Mouse (Mus musculus) layer of hippocampus, postnatal 14 days (tissue): ENCODE data around the gene Kcnk6. TPM values are rescaled to one million over a fixed set of nuclear protein-coding genes. Genes with fewer than 3 reads are reported as not detected.
A peak's percentile ranks its signal among the peaks of the same experiment; 100 is the strongest.
"Not testable (repeated sequence)": the region's sequence is repeated elsewhere in the genome, so short reads cannot be mapped to it uniquely, and the experiment has no call there.

ENCODE experiments used
- DNase-seq, 2 experiments: peaks; one replicate each; pipeline ENCODE4 v3.0.0; 2021 to 2022; ENCODE audit warnings: low spot score in 2 of 2, mixed read lengths in 1 of 2
- total RNA-seq, 2 experiments: library from RNA; stranded (reverse); gene quantifications; 2 replicates each; pipeline ENCODE4 v1.2.3; 2021

Kcnk6 gene
- total RNA-seq, 2 experiments from 2014 or later, result 2.9 to 3.8 TPM

DNA sequence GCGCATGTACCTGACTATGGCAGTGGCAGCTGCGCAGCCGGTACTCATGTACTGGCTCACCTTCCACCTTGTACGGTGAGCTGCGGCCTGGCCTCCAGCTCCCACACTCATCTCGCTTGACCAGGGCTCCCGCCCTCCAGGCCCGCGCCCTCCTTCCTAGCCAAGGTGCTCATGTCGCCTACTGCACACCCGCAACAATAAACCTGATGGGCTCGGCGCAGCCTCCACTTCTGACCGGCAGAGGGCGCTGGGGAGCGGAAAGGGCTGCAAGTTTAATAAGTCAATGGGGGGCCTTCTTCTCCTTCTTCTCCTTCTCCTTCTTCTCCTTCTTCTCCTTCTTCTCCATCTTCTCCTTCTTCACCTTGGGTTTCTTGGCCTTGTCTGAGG lies 15.0 kb upstream of the Kcnk6 start:
- DNase-seq, result peak; percentile 66 to 70

DNA sequence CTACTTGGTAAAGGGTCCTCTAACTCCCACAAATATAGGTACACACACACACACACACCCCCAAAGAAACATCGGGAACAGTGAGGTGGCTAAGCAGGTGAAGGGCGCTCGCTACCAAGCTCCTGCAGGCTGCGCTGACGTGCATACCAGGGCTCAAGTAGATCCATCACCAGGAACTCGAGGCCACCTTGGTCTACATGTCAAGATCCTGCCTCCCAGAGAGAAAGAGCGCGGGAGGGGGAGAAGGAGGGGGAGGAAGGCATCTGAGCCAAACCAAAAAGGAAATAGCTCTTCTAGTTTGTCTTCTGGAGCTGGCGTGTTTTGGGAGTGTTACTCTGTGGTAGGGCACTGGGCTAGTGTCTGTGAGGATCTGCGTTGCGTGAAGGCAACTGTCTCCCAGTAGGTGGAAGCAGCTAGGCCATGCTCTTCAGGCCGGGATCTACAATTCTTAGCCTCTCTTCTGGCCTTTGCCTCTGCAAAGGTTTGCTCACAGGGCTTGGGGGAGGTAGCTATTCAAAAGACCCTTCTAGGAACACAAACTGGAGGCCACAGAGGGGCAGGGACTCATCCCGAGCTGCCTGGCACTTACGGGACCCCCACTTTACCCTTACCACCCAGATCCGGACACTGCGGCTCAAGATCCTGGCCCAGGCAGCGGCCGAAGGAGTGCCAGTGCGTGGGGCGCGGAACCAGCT lies 14.5 kb upstream of the Kcnk6 start:
- DNase-seq, result no peak

DNA sequence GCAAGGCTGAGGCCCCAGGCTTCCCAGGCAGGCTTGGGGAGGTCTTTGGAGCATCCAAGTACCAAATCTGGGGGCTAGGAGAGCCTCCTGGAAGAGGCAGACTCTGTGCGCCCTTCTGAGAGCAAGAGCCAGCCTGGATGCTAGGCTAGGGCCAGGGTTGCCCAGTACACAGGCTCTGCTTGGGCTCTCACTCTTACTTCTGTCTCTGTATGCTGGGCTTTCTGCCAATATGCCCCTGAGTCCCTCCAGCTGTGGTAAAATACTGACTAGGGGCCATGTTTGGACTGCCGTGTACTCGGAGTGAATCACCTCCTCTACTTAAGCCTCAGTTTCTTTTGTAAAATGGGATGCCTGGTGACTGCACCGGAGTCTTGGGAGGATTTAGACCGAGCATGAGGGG lies 13.7 kb upstream of the Kcnk6 start:
- DNase-seq, result no peak

DNA sequence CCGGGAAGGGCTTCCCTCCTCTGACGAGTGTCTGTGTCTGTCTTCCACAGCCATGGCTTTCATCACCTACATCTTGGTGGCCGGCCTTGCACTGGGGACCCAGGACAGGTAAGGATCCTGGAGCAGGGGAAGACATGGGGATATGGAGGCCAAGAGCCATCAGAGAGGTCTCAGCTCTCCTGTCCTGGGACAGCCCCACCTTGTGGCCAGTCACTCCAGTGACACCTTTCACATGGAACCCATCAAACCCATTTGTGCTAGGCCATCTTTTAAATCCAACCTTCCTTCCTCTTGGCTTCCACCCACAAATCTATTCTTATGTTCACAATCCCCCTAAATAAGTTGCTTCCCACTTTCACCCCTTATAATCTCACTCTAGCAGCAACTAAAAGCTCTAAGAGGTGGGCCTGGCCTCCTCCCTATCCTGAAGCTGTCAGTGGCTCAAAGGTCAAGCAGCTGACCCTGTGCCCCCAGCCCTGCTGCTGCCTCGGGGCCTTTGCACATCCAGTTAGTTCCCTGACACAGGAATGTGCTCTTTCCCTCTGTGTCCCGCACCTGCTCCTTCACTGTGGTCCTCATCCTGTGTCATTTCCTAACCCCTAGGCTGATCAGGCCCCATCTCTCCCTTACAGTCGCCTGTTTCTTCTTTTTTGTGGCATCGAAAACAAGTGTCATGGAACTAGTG lies 12.6 kb upstream of the Kcnk6 start:
- DNase-seq, result no peak

DNA sequence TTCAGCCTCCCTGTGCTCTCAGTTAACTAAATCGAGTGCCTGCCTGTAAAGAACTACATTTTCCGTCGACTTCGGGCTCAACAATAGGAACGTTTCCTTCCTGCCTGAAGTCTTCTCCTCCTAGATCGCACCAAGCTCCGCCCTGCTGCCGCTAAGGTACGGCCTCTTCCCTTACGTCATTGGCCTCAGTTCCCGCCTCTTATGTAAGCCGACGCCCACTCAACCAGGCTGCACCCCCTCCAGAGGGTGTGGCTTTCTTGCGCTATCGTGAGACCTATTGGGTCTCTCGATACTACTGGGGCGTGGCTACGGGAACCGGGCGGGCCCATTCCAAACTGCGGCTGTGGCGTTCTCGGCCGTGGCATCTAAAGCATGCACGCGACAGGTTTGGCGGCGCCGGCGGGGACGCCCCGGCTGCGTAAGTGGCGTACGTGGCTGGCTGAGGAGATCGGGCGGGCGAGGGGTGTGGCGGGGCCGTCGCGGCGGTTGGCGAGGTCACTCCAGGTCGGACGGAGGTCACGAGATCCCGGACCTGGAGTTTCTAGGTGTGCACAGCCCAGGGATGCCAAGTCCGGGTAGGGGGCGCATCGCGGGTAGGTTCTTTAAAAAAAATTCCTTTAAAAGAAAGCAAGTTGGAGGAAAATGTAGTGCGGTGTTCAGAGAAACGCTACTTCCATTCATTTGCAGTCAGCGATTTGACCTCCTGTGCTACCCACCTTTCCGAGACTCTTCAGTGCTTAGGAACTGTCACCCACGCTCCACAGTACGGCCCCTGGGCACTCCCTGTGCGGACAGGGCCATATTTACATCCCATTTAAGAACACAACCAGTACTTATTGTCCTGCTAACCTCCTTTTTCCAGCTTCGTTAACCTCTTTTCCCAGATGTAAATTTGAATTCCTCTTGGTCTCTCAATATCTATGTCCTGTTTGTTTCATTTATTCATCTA lies 6.0 kb upstream of the Kcnk6 start, which contains the start of gene Yif1b:
Gene Yif1b (plus strand): TSS at position 311 of the 949 bp plus-strand sequence.
- peak; percentile 93 to 98 for DNase-seq

DNA sequence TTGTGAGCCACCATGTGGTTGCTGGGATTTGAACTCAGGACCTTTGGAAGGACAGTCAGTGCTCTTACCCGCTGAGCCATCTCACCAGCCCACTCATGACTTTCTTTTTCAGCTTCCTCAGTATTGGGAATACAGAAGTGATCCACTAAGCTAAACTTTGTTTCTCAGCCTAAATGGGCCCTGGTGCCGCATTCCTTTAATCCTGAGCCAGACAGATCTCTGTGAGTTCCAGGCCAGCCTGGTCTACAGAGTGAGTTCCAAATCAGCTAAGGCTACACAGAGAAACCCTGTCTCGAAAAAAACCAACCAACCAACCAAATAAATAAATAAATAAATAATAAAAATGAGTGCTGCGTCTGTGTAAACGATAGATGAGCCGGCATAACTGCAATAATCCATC lies 5.3 kb upstream of the Kcnk6 start:
- DNase-seq, result peak; percentile 24 to 42

DNA sequence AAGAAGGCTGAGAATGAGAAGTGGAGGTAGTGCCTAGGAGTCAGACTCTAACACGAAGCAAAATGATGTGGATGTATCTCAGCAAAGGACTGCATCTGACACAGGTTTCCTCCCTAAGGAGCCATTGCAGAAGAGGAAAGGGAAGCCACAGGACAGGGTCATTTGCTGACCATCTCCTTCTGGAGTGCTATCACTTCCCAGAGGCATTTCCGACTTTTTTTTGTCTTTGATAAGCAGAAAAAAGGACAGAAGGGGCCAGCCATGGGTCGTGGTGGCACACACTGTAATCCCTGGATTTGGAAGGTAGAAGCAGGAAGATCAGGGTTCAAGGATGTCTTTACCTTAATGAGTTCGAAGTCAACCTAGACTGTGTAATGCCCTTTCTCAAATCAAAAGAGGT lies 4.3 kb upstream of the Kcnk6 start:
- DNase-seq, result no peak

DNA sequence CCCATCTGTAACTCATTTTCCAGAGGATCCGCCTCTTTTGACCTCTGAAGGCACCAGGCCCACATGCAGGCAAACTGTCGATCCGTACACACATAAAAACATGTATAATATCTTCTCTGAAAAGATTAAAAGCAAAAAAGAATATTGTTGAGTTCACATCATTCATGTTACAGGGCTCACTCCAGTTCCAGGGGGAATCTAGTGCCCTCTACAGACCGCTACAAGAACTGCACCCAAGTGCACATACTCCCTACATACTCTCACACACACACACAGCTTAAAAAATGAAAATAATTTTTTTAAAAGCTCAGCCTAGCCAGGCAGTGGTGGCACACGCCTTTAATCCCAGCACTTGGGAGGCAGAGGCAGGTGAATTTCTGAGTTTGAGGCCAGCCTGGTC lies 2.3 kb upstream of the Kcnk6 start:
- DNase-seq, result no peak

DNA sequence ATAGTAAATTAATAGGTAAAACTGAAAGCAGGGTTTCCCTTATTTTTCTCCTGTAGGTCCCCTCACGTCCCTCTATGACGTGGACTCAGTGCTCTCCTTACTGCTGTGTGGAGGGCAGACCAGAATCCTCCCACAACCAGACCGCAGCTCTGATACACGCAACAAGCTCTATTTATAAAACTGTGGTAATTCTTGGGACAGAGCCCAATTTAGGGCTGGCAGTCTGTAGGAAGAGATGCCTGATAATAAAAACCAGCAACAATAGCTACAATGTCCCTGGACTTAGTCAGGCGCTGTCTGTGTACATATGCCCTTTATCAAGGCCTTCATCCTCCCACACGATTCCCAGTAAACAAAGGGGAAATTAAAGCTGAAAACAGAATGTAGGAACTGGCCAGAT lies 1.4 kb upstream of the Kcnk6 start:
- peak in 1 of 2 experiments; percentile 43 for DNase-seq

DNA sequence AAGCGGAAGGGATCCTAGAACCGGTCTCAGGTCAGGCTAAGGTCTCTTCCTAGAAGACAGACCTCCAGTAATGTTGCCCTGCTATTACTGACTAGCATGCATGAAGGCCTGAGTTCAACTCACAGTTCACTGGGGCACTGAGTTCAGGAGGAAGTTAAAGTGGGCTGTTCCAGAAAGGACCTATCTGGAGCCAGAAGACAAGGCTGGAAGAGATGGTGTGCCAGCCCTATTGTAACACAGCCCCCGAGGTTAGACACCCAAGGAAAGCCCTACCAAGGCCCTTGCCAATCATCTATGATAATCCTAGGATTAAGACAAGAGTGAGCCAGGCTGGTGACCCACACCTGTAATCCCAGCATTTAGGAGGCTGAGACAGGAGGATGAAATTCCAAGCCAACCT lies 798 bp downstream of the Kcnk6 start:
- DNase-seq, result no peak

DNA sequence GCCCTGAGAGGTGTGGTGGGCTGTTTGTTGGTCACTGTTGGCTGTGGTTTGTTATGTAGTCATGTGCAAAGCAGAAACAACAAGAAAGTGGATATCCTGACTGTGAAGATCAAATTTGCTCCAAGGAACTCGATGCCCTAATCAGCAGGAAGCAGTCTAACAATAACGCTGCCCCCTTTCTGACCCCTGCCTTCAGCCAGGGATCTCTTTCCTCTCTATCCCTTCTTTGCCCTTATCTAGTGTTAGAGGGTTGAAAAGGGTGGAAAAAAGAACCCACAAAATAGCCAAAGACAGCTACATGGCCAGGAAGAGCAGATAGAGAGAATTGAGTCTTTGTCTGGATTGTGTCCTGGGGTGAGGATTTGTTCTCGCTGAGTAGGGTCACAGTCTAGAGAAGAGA lies 1.8 kb downstream of the Kcnk6 start:
- no peak for DNase-seq

DNA sequence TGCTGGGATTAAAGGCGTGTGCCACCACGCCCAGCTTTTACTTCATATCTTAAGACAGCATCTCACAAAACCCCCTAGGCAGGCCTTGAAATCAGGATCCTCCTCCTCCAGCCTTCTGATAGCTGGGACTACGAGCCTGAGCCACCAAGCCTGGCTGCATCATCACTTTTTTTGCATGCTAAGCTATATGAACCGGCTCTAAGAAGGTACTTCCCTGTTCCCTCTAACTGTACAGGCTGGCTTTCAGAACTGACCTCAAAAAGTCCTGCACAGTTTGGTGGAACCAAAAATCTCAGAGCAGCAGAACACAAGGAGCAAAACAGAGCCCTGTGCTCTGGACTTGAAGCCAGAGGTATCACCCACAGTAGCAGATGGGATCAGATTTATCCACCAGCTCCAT lies 4.1 kb downstream of the Kcnk6 start:
- no peak for DNase-seq

DNA sequence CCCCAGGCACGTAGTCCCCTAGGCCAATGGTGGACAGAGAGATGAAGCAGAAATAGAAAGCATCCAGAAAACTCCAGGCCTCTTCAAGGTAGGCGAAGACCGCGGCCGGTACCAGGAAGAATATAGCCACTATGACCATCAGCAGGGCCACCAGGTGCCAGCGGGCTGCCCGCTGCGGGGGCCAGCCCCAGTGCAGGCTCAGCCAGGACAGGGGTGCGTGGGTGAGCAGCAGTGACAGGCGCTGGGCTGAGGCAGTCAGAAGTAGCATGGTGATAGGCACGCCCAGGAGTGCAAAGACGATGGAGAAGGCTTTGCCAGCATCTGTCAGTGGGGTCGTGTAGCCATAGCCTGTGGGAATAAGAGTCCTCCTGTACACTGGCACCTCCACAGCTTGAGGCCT lies 6.8 kb downstream of the Kcnk6 start:
- DNase-seq, result no peak

DNA sequence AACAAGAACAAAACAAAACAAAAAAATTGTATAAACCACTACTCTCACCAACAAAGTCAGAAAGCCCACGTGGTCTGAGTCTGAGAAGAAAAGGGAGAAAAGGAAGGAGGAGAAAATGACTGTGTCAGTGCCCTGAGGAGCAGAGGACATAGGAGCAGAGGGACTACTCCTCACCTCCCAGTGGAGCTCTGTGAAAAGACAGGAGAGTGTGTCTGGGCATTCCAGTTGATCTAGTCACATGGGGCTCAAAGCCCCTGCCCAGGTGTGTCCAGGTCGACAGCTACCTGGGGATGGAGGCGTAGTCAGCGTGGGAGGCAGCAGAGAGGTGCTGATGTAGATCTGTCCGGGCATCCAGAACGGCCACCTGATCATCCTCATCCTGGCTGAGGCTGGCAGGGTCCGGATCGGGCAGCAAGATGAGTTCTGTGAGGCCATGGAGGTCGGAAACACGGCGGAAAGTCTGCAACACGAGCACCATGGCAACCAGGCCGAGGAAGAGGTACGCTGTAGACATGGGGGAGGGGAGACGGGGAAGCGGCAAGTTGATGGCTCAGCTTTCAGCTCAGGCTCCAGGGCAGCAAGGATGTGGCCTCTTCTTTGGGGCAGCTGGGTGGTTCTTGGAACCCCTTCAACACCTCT lies 7.4 kb downstream of the Kcnk6 start:
- no peak for DNase-seq

DNA sequence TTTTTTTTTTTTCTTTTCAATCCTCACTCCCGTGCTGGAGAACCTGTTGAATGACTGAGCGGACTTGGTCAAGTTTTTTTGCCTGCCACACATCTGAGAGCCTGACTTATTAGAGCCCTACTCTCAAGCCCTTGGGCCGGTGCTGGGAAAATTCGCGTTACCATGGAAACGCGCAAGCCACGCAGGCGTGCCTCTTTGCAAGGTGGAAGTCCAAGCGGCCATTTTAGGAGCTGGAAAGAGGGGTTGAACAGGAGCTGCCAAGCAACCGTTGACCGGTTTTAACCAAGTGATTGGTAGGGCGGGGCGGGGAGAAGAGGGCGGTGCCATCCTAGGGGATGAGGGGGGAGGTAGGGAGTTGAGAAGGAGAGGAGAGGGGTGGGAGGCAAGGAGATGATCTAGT lies 17.5 kb downstream of the Kcnk6 start:
- no peak for DNase-seq

DNA sequence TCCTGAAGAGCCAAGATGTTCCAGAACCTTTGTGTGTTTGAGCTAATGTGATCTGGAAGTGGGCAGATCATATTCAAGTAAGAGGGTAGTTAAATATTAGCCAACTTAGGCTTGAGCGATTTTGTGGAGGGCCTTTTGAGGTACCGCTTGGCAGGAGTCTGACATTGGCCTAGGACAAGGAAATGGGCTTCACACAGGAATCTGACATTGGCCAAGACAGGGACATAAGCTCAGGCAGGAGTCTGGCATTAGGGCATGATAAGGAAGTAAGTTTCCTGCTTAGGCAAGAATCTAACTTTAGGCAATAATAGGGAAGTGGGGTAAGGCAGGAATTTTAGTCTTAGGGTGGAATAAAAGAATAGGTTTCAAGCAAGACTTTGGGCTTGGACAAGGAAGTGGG lies 18.1 kb downstream of the Kcnk6 start:
- no peak for DNase-seq

DNA sequence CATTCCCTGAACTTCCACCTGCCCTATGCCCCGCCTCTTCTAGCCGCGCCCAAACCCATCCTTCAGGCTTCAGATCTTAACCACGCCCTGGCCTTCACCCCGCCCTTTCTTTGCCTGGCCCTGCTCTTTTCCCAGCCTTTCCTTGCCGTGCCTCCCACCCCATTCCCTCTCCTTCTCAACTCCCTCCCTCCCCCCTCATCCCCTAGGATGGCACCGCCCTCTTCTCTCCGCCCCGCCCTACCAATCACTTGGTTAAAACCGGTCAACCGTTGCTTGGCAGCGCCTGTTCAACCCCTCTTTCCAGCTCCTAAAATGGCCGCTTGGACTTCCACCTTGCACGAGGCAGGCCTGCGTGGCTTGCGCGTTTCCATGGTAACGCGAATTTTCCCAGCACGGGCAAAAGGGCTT lies 18.6 kb downstream of the Kcnk6 start, which contains the start of gene Catsperg1:
Gene Catsperg1 (minus strand): TSS at position 361 of the 408 bp plus-strand sequence.
- DNase-seq, result no peak

DNA sequence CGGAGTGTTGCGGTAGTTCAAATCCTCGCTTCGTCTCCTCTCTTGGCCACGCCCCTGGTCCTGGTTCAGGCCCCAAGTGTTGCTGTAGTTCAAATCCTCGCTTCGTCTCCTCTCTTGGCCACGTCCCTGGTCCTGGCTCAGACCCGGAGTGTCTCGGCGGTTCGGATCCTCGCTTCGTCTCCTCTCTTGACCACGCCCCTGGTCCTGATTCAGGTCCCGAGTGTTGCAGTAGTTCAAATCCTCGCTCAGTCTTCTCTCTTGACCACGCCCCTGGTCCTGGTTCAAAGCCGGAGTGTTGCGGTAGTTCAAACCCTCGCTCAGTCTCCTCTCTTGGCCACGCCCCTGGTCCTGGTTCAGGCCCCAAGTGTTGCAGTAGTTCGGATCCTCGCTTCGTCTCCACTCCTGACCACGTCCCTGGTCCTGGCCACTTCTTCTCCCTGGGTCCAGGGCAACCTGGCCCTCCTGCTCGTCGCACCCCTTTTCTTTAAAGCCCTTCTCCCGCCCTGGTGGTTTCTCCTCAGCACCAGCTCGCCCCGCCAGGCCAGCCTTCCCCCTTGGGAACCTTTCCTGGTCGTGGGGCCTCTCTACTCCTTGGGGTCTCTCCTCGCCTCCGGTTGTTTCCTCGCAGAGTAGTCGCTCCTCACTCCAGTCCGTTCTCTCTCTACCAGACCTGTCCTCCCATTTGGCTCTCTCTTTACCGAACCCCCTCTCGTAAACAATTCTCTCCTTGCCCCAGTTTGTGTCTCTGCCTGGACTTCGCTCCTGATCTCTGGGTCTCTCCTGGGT lies 19.3 kb downstream of the Kcnk6 start:
- not testable (repeated sequence) for DNase-seq

DNA sequence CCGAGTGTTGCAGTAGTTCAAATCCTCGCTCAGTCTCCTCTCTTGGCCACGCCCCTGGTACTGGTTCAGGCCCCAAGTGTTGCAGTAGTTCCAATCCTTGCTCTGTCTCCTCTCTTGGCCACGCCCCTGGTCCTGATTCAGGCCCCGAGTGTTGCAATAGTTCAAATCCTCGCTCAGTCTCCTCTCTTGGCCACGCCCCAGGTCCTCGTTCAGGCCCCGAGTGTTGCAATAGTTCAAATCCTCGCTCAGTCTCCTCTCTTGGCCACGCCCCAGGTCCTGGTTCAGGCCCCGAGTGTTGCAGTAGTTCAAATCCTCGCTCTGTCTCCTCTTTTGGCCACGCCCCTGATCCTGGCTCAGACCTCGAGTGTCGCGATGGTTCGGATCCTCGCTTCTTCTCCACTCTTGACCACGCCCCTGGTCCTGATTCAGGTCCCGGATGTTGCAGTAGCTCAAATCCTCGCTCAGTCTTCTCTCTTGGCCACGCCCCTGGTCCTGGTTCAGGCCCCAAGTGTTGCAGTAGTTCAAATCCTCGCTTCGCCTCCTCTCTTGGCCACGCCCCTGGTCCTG lies 20.0 kb downstream of the Kcnk6 start:
- DNase-seq, result no peak
